Mouse (Mus musculus): ENCODE results near the gene Batf2. TPM values are rescaled to one million over a fixed set of nuclear protein-coding genes. Genes with fewer than 3 reads are reported as not detected.

Batf2 gene
- polyA plus RNA-seq, 1 experiment, result 0.05 TPM

DNA sequence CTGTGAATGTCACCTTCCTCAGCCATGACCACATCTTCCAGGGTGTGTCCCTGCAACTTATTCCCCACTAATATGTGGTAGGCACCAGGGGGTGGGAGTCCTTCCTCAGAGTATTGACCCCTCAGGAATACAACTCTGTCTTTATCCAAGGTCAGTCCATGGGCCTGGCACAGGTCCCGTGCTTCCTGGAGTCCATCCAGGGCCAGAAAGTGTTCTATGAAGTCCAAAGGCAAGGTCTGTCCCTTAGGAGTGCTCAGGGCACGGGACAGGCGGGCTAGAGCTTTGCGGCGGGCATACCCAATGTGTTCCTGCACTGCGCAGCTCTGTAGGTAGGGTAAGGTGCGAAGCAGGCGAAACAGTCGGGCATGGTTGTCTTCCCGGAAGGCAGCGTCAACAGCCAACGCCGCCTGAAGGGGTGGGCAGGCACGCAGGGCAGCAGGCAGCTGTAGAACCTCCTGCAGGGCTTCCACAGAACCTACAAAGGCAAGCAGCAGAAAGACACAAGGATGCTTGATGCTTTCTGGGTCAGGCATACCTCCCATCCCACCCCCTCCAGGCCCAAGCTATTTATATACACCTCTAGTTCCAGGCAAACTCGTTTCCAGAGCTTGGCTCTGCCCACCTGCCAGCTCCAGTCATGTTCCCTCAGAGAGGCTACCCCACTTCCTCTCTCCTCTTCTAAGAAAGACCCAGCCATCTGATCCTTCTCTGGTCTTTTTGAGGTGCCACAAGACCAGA lies 24.5 kb upstream of the Batf2 start:
- peaks cover 14% of the 10 kb centered on the region for H3K79me2 ChIP-seq (ENCODE audit: control insufficient read depth, insufficient read depth)
- peak overlapping the region; percentile 89 for H3K4me2 ChIP-seq (ENCODE audit: low read depth)
- no peak for TF ChIP-seq MYOD1 (IDR thresholded peaks at IDR 0.05; ENCODE audit: control insufficient read depth in 1 of 3, insufficient read length in 2 of 3, low read depth in 2 of 3)
- TF ChIP-seq POLR2A (IDR thresholded peaks at IDR 0.05; ENCODE audit: insufficient read length, low read depth), result no peak
- no peak for TF ChIP-seq SRF (IDR thresholded peaks at IDR 0.05; ENCODE audit: control insufficient read depth, insufficient read length, low read depth)
- no peak for TF ChIP-seq POLR2AphosphoS2 (IDR thresholded peaks at IDR 0.05; ENCODE audit: insufficient read length, low read depth)
- no peak for TF ChIP-seq MYOG (IDR thresholded peaks at IDR 0.05; ENCODE audit: control insufficient read depth in 1 of 3, insufficient read depth in 1 of 3, insufficient read length in 2 of 3, low read depth in 2 of 3)
- no peaks in the 10 kb centered on the region for H3K27me3 ChIP-seq (ENCODE audit: control insufficient read depth, insufficient read depth, insufficient read length)
- peaks cover 6% of the 10 kb centered on the region for H3K36me3 ChIP-seq (ENCODE audit: control insufficient read depth, insufficient read depth)
- H3K4me3 ChIP-seq, result peak overlapping the region; percentile 53
- H3ac ChIP-seq (ENCODE audit: control insufficient read depth, insufficient read length), result no peak overlapping the region

DNA sequence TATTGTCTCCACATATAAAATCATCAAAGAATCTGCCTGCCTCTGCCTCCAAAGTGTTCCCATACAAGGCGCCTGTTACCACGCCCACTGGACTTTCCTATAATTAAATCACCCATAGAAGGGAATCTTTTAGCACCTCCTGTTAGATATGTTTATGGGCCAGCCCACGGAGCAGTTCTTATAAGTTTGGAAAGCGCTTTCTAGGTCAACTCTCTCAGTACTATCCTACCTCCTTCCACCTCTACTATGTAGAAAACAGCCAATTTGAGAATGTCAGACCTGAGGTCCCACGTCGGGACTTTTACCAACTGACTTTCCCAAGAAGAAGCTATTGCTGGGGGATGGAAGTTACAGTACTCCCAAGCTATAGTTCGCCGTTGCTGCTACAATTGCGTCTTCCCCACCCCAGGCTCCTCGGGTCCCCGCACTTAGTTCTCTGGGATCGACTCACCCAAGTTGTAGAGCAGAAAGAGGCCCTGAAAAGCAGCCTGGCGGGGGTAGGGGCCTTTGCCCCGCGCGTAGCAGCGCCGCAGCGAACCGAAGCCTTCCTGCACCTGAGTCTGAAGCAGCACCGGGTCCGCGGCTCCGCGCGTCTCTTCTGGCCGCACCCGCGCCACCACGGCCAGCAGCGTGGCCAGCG lies 23.3 kb upstream of the Batf2 start:
- TF ChIP-seq REST (IDR thresholded peaks at IDR 0.05; ENCODE audit: insufficient read depth, insufficient read length) (peak; percentile 16), MYOG (IDR thresholded peaks at IDR 0.05; ENCODE audit: control insufficient read depth in 1 of 3, insufficient read depth in 1 of 3, insufficient read length in 2 of 3, low read depth in 2 of 3) (no peak)
- peak overlapping the region; percentile 53 for H3K4me3 ChIP-seq
- peaks cover 14% of the 10 kb centered on the region for H3K79me2 ChIP-seq (ENCODE audit: control insufficient read depth, insufficient read depth)
- peak overlapping the region; percentile 89 for H3K4me2 ChIP-seq (ENCODE audit: low read depth)
- no peaks in the 10 kb centered on the region for H3K27me3 ChIP-seq (ENCODE audit: control insufficient read depth, insufficient read depth, insufficient read length)
- peaks cover 8% of the 10 kb centered on the region for H3K36me3 ChIP-seq (ENCODE audit: control insufficient read depth, insufficient read depth)
- peak overlapping the region; percentile 87 for H3ac ChIP-seq (ENCODE audit: control insufficient read depth, insufficient read length)

DNA sequence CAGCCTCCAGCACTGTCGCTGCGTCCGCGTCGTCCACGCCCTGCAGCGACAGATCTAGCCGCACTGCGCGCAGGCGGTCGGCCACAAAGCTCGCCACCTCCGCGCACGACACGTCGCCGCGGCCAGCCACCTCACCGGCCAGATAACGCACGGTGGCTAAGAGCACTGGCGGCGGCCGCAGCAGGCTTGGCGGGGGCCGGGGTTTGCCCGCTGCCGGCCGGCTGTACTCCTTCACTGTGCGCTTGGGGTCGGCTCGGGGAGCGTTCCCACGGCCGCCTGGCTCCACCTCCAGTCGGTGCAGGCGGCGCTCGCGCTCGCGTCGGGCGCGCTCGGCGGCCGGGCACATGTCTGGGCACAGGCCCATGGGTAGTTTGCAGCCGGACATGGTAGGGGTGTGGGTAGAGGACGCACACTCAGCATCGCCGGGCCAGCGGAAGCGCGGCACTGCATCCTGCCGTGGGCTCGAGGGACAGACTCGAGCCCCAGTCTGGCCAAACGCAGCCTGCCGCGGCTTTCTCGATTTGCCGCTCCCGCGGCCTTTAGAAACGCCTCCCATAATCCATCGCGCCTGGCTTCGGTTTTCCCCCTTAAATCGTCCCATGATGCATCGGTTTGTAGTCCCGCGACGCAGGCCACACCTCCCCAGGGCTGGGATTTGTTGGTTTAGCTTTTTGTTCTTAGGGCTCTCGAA lies 22.7 kb upstream of the Batf2 start, which contains the start of gene Sac3d1:
Sac3d1 (minus strand) TSS at position 665 of the 691 bp plus-strand sequence.
- peak within 1 kb of the TSS; percentile 87 for H3ac ChIP-seq (ENCODE audit: control insufficient read depth, insufficient read length)
- H3K4me2 ChIP-seq (ENCODE audit: low read depth), result peak within 1 kb of the TSS; percentile 89
- H3K4me3 ChIP-seq, result peak within 1 kb of the TSS; percentile 53
- TF ChIP-seq POLR2AphosphoS2 (IDR thresholded peaks at IDR 0.05; ENCODE audit: insufficient read length, low read depth) (peak; percentile 81), CEBPB (IDR thresholded peaks at IDR 0.05; ENCODE audit: insufficient read depth, poor library complexity, severe bottlenecking) (no peak), SRF (IDR thresholded peaks at IDR 0.05; ENCODE audit: control insufficient read depth, insufficient read length, low read depth) (peak; percentile 17), MAX (IDR thresholded peaks at IDR 0.05; ENCODE audit: low read depth) (no peak), TCF3 (IDR thresholded peaks at IDR 0.05; ENCODE audit: insufficient read length, low read depth) (no peak), TCF12 (IDR thresholded peaks at IDR 0.05; ENCODE audit: insufficient read depth, poor library complexity, severe bottlenecking) (no peak), MYOG (IDR thresholded peaks at IDR 0.05; ENCODE audit: control insufficient read depth in 1 of 3, insufficient read depth in 1 of 3, insufficient read length in 2 of 3, low read depth in 2 of 3) (peak in 2 of 3 experiments; percentile 15 to 34), REST (IDR thresholded peaks at IDR 0.05; ENCODE audit: insufficient read depth, insufficient read length) (no peak), POLR2A (IDR thresholded peaks at IDR 0.05; ENCODE audit: insufficient read length, low read depth) (peak; percentile 76), USF1 (IDR thresholded peaks at IDR 0.05; ENCODE audit: low read depth) (no peak), E2F4 (IDR thresholded peaks at IDR 0.05; ENCODE audit: insufficient read depth) (peak; percentile 89), MYOD1 (IDR thresholded peaks at IDR 0.05; ENCODE audit: control insufficient read depth in 1 of 3, insufficient read length in 2 of 3, low read depth in 2 of 3) (peak in 2 of 3 experiments; percentile 4 to 48)
- peaks cover 14% of the 10 kb centered on the region for H3K79me2 ChIP-seq (ENCODE audit: control insufficient read depth, insufficient read depth)
- H3K27me3 ChIP-seq (ENCODE audit: control insufficient read depth, insufficient read depth, insufficient read length), result no peaks in the 10 kb centered on the region
- H3K36me3 ChIP-seq (ENCODE audit: control insufficient read depth, insufficient read depth), result peaks cover 11% of the 10 kb centered on the region

GRCm38 (mm10) chr19:6118677-6119185 lies 22.1 kb upstream of the Batf2 start:
- Histone ChIP-seq H3K4me3 (peak overlapping the region; percentile 53), H3K36me3 (ENCODE audit: control insufficient read depth, insufficient read depth) (peaks cover 11% of the 10 kb centered on the region), H3K79me2 (ENCODE audit: control insufficient read depth, insufficient read depth) (peaks cover 14% of the 10 kb centered on the region), H3ac (ENCODE audit: control insufficient read depth, insufficient read length) (peak overlapping the region; percentile 87), H3K27me3 (ENCODE audit: control insufficient read depth, insufficient read depth, insufficient read length) (no peaks in the 10 kb centered on the region), H3K4me2 (ENCODE audit: low read depth) (peak overlapping the region; percentile 89)
- TF ChIP-seq POLR2AphosphoS2 (IDR thresholded peaks at IDR 0.05; ENCODE audit: insufficient read length, low read depth) (no peak), SRF (IDR thresholded peaks at IDR 0.05; ENCODE audit: control insufficient read depth, insufficient read length, low read depth) (no peak), MAX (IDR thresholded peaks at IDR 0.05; ENCODE audit: low read depth) (no peak), E2F4 (IDR thresholded peaks at IDR 0.05; ENCODE audit: insufficient read depth) (no peak), USF1 (IDR thresholded peaks at IDR 0.05; ENCODE audit: low read depth) (no peak), POLR2A (IDR thresholded peaks at IDR 0.05; ENCODE audit: insufficient read length, low read depth) (no peak)
